Mouse (Mus musculus) liver, embryonic 14.5 days (tissue): ENCODE measurements at regions not wholly inside any gene's neighbourhood (a gene's known extent, or its start where the extent isn't known, plus 50 kb on each side); places are given as distances from the start of the nearest gene placed in this dataset.

Source experiments
- ATAC-seq: fragments of 200-750 bp; cut with Nextera tagmentation; 2 replicates; pipeline ENCODE4 v1.8.0; 2017; ENCODE audit warnings: moderate number of reproducible peaks, mild to moderate bottlenecking, moderate library complexity; ENCODE audit not compliant: insufficient read depth
- DNase-seq, 3 experiments: peaks; one replicate each; pipeline ENCODE4 v3.0.0-alpha.2; 2012 to 2013; ENCODE audit warnings: low read depth in 3 of 3, low spot score in 3 of 3
- H3K27ac ChIP-seq: fragments of 300-500 bp; sonication (generic); 2 replicates; pipeline ENCODE4 v1.5.1; 2014; ENCODE audit warnings: moderate library complexity, mild to moderate bottlenecking, control low read depth, inconsistent platforms
- H3K27me3 ChIP-seq: fragments of 300-500 bp; sonication (generic); 2 replicates; pipeline ENCODE4 v1.6.1; 2014; ENCODE audit warnings: mild to moderate bottlenecking, low read length, moderate library complexity; ENCODE audit not compliant: control insufficient read depth, insufficient read depth
- H3K36me3 ChIP-seq: fragments of 300-500 bp; sonication (generic); replicated peaks from 2 replicates; pipeline ENCODE4 v1.6.1; 2014; ENCODE audit warnings: low read depth; ENCODE audit not compliant: control insufficient read depth, insufficient read depth
- H3K4me1 ChIP-seq, 2 experiments: fragments of 200-500 bp in 1 of 2; fragments of 300-500 bp in 1 of 2; sonication (generic) in 1 of 2; replicated peaks; 2 replicates each; pipeline ENCODE4 v1.6.1; 2012 to 2014; ENCODE audit warnings: antibody characterized with exemption in 1 of 2, inconsistent platforms in 1 of 2, low read length in 1 of 2; ENCODE audit not compliant: control insufficient read depth in 2 of 2, insufficient read depth in 2 of 2
- H3K4me2 ChIP-seq: fragments of 300-500 bp; sonication (generic); 2 replicates; pipeline ENCODE4 v1.6.1; 2014; ENCODE audit warnings: low read depth, mild to moderate bottlenecking, control low read depth, moderate library complexity
- H3K4me3 ChIP-seq, 2 experiments: fragments of 200-500 bp in 1 of 2; fragments of 300-500 bp in 1 of 2; sonication (generic) in 1 of 2; 2 replicates each; pipeline ENCODE4 v1.5.1; 2012 to 2014; ENCODE audit warnings: low read depth in 2 of 2, low read length in 2 of 2, mild to moderate bottlenecking in 2 of 2, control low read depth in 1 of 2, inconsistent platforms in 1 of 2, moderate library complexity in 1 of 2; ENCODE audit not compliant: insufficient read depth in 1 of 2
- H3K9ac ChIP-seq: fragments of 300-500 bp; sonication (generic); replicated peaks from 2 replicates; pipeline ENCODE4 v1.6.1; 2014; ENCODE audit warnings: mild to moderate bottlenecking, control low read depth, moderate library complexity
- H3K9me3 ChIP-seq: fragments of 300-500 bp; sonication (generic); 2 replicates; pipeline ENCODE4 v1.6.1; 2016; ENCODE audit warnings: low read length, mixed read lengths; ENCODE audit not compliant: control insufficient read depth
- CTCF ChIP-seq: IDR thresholded peaks from 2 replicates; pipeline ENCODE4 v1.5.1; 2016; ENCODE audit warnings: antibody characterized with exemption, low read depth, control low read depth
- EP300 ChIP-seq: IDR thresholded peaks from 2 replicates; pipeline ENCODE4 v1.6.1; 2016; ENCODE audit warnings: antibody characterized with exemption, low read depth
- WGBS: fragments of 180-500 bp; shearing (Covaris S2); extraction: QIAGEN DNeasy Blood & Tissue Kit; methylation state at CpG from one replicate; pipeline ENCODE4 v1.1.7; 2014; ENCODE audit not compliant: insufficient replicate concordance; 5-methylcytosine and 5-hydroxymethylcytosine counted together

DNA sequence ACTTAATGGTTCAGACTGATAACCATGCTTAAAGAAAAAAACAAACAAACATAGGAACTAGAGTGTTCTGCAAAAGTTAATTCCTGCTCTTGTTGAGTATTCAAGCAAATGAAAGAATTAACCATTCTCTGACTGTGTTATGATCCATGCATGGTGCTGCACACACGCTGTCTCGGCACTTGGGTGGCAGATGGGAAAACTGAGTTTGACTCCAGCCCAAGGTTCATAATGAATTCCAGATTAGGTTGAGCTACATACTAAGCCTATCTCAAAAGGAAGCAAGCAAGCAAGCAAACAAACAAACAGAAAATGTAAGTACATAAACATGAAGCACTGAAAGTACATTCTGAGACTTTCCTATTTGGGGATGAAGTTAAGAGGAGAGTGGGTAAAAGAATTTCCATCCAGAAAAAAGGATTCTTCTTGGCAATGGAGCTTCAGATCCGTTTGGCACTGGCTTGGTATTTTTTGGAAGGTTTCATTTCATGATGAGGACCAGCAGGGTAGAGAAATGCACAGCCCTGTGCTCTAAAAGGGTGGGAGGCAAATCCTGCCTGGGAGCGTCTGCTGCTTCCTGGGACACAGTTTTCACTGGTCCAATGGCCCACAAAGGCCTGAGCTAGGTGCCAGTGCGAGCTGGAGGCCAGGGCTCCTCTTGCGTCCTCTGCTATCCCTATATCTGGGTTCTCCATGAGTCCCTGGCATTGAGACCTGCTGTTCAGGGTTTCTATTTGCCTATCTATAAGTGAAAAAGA lies 183.3 kb upstream of the 4930412O13Rik start:
- WGBS, result 59% methylated on average over 6 of the region's 6 CpGs
- TF ChIP-seq EP300 (no peak), CTCF (no peak)
- DNase-seq (no peak), ATAC-seq (no peak)
- Histone ChIP-seq H3K9ac (no peak overlapping the region), H3K36me3 (no peaks in the 10 kb centered on the region), H3K9me3 (no peaks in the 10 kb centered on the region), H3K4me1 (no peaks in the 10 kb centered on the region), H3K27ac (no peak overlapping the region), H3K27me3 (no peaks in the 10 kb centered on the region), H3K4me3 (no peak overlapping the region), H3K4me2 (no peak overlapping the region)

DNA sequence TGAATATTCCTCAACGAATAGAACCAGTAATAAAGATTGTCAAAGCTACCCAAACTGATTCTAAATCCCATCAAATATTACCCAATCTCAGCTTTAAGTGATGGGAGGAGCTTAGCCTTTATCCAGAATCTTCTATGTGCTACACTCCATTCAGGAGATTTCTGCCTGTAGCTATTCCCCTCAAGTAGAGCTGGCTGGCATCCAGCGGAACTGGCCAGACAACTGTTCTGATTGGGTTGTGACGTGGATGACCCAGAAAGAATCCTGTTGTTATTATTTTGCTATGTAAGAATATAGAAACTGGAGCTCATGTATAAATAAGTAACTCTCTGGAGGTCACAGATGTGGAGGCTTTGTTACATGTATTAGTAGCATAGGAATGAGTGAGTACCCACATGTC lies 176.8 kb upstream of the 4930412O13Rik start:
- no peaks in the 10 kb centered on the region for H3K36me3 ChIP-seq
- TF ChIP-seq CTCF (no peak), EP300 (no peak)
- no peaks in the 10 kb centered on the region for H3K27me3 ChIP-seq
- no peak overlapping the region for H3K4me2 ChIP-seq
- H3K9me3 ChIP-seq, result no peaks in the 10 kb centered on the region
- H3K4me3 ChIP-seq, result no peak overlapping the region
- H3K9ac ChIP-seq, result no peak overlapping the region
- DNase-seq, result no peak
- no peaks in the 10 kb centered on the region for H3K4me1 ChIP-seq
- ATAC-seq, result no peak
- H3K27ac ChIP-seq, result no peak overlapping the region
- WGBS, result 58% methylated on average over 3 of the region's 3 CpGs

DNA sequence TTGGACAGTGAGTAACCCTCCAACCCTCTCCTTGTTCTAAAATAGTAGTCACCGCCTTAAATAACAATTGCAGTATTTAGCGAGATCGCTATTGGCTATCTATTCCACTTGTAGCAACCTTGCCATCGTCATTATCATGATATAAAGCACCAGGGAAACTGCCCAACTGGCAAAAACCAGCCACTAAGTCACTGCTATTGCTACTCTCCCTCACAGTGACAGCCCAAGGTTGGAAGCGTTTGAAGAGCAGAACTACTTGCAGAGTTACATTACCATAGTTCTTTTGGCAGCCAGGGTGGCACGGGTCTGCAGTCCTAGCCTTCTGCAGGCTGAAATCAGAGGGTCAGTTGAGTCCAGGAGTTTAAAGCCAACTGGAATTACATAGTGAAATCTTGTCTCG lies 171.6 kb upstream of the 4930412O13Rik start:
- no peak for ATAC-seq
- H3K27me3 ChIP-seq, result no peaks in the 10 kb centered on the region
- H3K9me3 ChIP-seq, result no peaks in the 10 kb centered on the region
- H3K9ac ChIP-seq, result no peak overlapping the region
- no peaks in the 10 kb centered on the region for H3K4me1 ChIP-seq
- DNase-seq, result no peak
- no peaks in the 10 kb centered on the region for H3K36me3 ChIP-seq
- H3K4me3 ChIP-seq, result no peak overlapping the region
- H3K4me2 ChIP-seq, result no peak overlapping the region
- 57% methylated on average over 7 of the region's 7 CpGs for WGBS
- H3K27ac ChIP-seq, result no peak overlapping the region
- TF ChIP-seq CTCF, result no peak
- TF ChIP-seq EP300, result no peak

DNA sequence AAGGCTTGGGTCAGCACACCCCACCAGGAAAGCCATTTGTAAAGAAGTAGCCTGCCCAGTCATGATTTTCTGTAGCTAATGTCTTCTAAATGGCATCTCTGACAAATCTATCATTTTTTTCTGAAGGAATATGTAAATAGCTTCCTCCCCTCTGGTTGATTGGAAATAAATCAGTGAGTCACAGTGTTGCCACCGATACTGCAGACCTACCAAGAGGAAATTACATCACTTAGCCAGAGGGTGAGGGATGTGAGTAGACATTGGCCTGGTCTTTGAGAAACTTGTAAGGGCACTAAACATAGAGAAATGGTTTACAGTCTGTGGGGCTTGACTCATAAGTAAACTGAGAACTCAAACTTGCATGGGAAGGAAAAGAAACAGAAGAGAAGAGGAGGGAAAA lies 163.1 kb upstream of the 4930412O13Rik start:
- TF ChIP-seq EP300, result no peak
- TF ChIP-seq CTCF, result no peak
- WGBS, result 21% methylated on average over 1 of the region's 1 CpGs
- H3K9ac ChIP-seq, result no peak overlapping the region

DNA sequence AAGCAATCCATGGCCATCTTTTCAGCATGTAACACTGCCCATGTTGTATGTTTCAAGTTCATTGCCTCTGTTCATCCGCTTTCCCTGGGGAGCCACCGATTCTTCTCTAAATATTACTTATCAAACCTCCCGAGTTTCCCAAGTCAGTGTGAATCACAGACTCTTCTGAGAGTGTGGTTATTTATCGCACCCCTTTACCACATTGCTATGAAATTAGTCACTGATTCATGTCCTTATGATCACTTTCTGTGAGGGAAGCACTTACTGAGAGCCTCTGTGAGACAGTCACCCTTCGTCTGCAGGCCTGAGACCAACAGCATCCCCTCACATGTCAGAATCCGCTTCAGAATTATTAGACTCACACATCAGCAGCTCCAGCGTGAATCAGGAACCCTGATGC lies 147.8 kb upstream of the 4930412O13Rik start:
- Histone ChIP-seq H3K9ac (no peak overlapping the region), H3K36me3 (no peaks in the 10 kb centered on the region), H3K4me1 (no peaks in the 10 kb centered on the region), H3K4me2 (no peak overlapping the region), H3K27ac (no peak overlapping the region), H3K4me3 (no peak overlapping the region), H3K27me3 (no peaks in the 10 kb centered on the region), H3K9me3 (no peaks in the 10 kb centered on the region)
- TF ChIP-seq EP300 (no peak), CTCF (no peak)
- DNase-seq (no peak), ATAC-seq (no peak)
- WGBS, result 60% methylated on average over 7 of the region's 7 CpGs

More for the DNA sequence above, 163.1 kb upstream of the 4930412O13Rik start:
- Histone ChIP-seq H3K27ac (no peak overlapping the region), H3K4me3 (no peak overlapping the region), H3K4me1 (no peaks in the 10 kb centered on the region), H3K9me3 (no peaks in the 10 kb centered on the region), H3K4me2 (no peak overlapping the region), H3K27me3 (no peaks in the 10 kb centered on the region), H3K36me3 (no peaks in the 10 kb centered on the region)
- DNase-seq (no peak), ATAC-seq (no peak)
